Mouse (Mus musculus) C2C12 (cell line): ENCODE data around the gene Tcf15.

ENCODE experiments used
- MAX ChIP-seq: IDR thresholded peaks from one replicate; pipeline ENCODE4 v1.6.1; 2011; ENCODE audit warnings: mild to moderate bottlenecking, control low read depth
- MYOG ChIP-seq: IDR thresholded peaks from one replicate; pipeline ENCODE4 v1.6.1; 2011; ENCODE audit not compliant: control insufficient read depth, insufficient read length; ENCODE audit errors: extremely low read depth
- USF1 ChIP-seq: IDR thresholded peaks from one replicate; pipeline ENCODE4 v1.6.1; 2011; ENCODE audit warnings: low read depth, mild to moderate bottlenecking, control low read depth, moderate library complexity

GRCm38 (mm10) chr2:152178345-152178744, 35.0 kb downstream of the Tcf15 start:
- TF ChIP-seq USF1 (no peak), MYOG (no peak), MAX (no peak)
